Mouse (Mus musculus) CD4-positive, CD25-positive, alpha-beta regulatory T cell (primary cell): ENCODE measurements around the gene Casz1. TPM values are rescaled to one million over a fixed set of nuclear protein-coding genes. Genes with fewer than 3 reads are reported as not detected.

ENCODE experiments used
- polyA plus RNA-seq: library from polyadenylated mRNA; unstranded; fragments of 100-300 nt; shearing (Covaris generic); gene quantifications from one replicate; pipeline ENCODE4 v1.2.1, GENCODE M21; 2017

The Casz1 gene
- 3.4 TPM for polyA plus RNA-seq

DNA sequence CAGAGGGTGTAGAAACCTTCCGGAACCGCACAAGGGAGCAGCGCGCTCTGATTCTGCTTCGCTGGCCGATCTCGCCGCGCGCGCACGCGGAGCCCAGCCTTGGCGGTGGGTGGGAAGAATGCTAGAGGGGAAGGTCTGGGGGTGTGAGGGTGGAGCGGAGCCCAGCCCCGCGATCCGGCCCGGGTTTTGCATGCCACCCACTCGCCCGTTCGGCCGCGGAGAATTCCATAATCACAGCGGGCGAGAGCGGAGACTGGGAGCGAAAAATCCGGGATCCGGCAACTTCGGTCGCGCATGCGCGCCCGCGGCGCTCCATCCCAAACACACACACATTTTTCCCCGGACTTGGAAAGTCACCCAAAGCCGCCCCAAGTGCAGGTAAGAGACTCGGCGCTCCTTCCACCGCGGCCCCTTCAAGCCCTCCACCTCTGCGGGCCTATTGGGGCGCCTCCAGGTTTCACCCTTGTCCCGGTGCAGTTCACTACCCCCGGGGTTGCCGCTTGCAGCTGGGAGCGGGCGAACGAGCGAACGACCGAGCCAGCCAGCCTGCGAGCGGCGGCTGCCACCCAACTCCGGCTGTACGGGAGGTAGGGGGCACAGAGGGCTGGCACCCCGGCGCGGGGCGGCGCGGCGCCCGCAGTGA lies at the start of gene Casz1:
Casz1 (plus strand) TSS at position 293 of the 643 bp plus-strand sequence.

Other genes starting within 250 kb of the Casz1 start
- 120 TPM for gene Exosc10, start 246.0 kb upstream of the Casz1 start, polyA plus RNA-seq
- gene Srm, start 212.9 kb upstream of the Casz1 start, polyA plus RNA-seq, result 106 TPM
- gene Masp2, start 201.9 kb upstream of the Casz1 start, polyA plus RNA-seq, result 0.41 TPM
- 198 TPM for gene Tardbp, start 177.4 kb upstream of the Casz1 start, polyA plus RNA-seq
- gene Gm572, start 161.1 kb upstream of the Casz1 start, polyA plus RNA-seq, result not detected